13 mouse cellular contexts compared by ENCODE assay signal in genomic region chr11:99035350-99035749, GRCm38 (mm10). TPM values are rescaled to one million over a fixed set of nuclear protein-coding genes. Genes with fewer than 3 reads are reported as not detected.
DNase-seq lines count a peak whose midpoint lies in the region; ATAC-seq and TF ChIP-seq lines count a peak whose summit lies in the region.
"Had no signal": no experiment of that assay in that cellular context is flagged by ENCODE, and none has a peak within 500 bp of the region (broad histone marks: within the 10 kb centered on the region; RNA-seq: fewer than 3 reads in every experiment).

No protein-coding gene starts in this region.

- TF ChIP-seq RAD21 in CH12.LX (IDR thresholded peaks at IDR 0.05; ENCODE audit: low read depth, low read length): peak; percentile 56

- no peak overlapping the region for H3K9ac ChIP-seq in hindbrain, postnatal 0 days (replicated peaks; ENCODE audit: low read length)
- H3K9ac ChIP-seq in hindbrain, embryonic 11.5 days (ENCODE audit: low read depth, low read length): no peak overlapping the region
- H3K9ac ChIP-seq in CH12.LX (ENCODE audit: insufficient read depth, low read depth): no peak overlapping the region
- H3K9ac ChIP-seq: liver, embryonic 15.5 days had no signal

- no peak overlapping the region for H3K27ac ChIP-seq in hindbrain, postnatal 0 days
- no peak overlapping the region for H3K27ac ChIP-seq in hindbrain, embryonic 11.5 days (ENCODE audit: low read depth, low read length)
- no peak overlapping the region for H3K27ac ChIP-seq in CH12.LX (ENCODE audit: insufficient read depth, low read depth)
- H3K27ac ChIP-seq: liver, embryonic 15.5 days had no signal

- H3K79me2 ChIP-seq in CH12.LX (replicated peaks; ENCODE audit: control insufficient read depth, extremely low read depth, insufficient read depth, poor library complexity, severe bottlenecking): no peaks in the 10 kb centered on the region

- H3K36me3 ChIP-seq in hindbrain, postnatal 0 days (ENCODE audit: insufficient read depth, low read length): no peaks in the 10 kb centered on the region
- no peaks in the 10 kb centered on the region for H3K36me3 ChIP-seq in hindbrain, embryonic 11.5 days (ENCODE audit: control insufficient read depth, insufficient read depth, low read length)
- H3K36me3 ChIP-seq in CH12.LX (replicated peaks in 1 of 2; ENCODE audit: control insufficient read depth in 1 of 2, insufficient read depth in 1 of 2, low read length in 1 of 2): no peaks in the 10 kb centered on the region
- H3K36me3 ChIP-seq: liver, embryonic 15.5 days had no signal

- no peaks in the 10 kb centered on the region for H3K9me3 ChIP-seq in hindbrain, postnatal 0 days (ENCODE audit: low read length)
- no peaks in the 10 kb centered on the region for H3K9me3 ChIP-seq in hindbrain, embryonic 11.5 days (ENCODE audit: control insufficient read depth, low read length)
- H3K9me3 ChIP-seq in CH12.LX (replicated peaks; ENCODE audit: low read length): no peaks in the 10 kb centered on the region
- H3K9me3 ChIP-seq: liver, embryonic 15.5 days had no signal

- WGBS in hindbrain, postnatal 0 days: 84% methylated on average over 4 of the region's 4 CpGs
- 78% methylated on average over 4 of the region's 4 CpGs for WGBS in hindbrain, embryonic 11.5 days

- dilution Hi-C loops in CH12.LX (cut with MboI; ENCODE audit: extremely low pct_ligation_motif_present, extremely low pct_unique_long_range_greater_than_20kb, low sequenced_read_pairs): no loop called here

- peak; percentile 37 for DNase-seq in CD4-positive, CD25-positive, alpha-beta regulatory T cell, adult 2 months (ENCODE audit: low read depth, low spot score)
- DNase-seq in hindbrain, postnatal 0 days (ENCODE audit: low spot score): peak; percentile 31
- no peak for DNase-seq in hindbrain, embryonic 11.5 days (ENCODE audit: low spot score)
- no peak for DNase-seq in CH12.LX (ENCODE audit: extremely low read depth)
- no peak for DNase-seq in layer of hippocampus, adult 11-12 months (ENCODE audit: low spot score)
- DNase-seq: cerebellum, postnatal 14 days; heart, postnatal 14 days; kidney, adult 8-10 months had no signal

- H3K4me2 ChIP-seq in hindbrain, postnatal 0 days (ENCODE audit: low read depth, low read length): no peak overlapping the region
- no peak overlapping the region for H3K4me2 ChIP-seq in hindbrain, embryonic 11.5 days (replicated peaks; ENCODE audit: low read depth, low read length)
- H3K4me2 ChIP-seq in CH12.LX (ENCODE audit: insufficient read depth, low read depth, poor library complexity, severe bottlenecking): no peak overlapping the region
- H3K4me2 ChIP-seq: liver, embryonic 15.5 days had no signal

- H3K4me3 ChIP-seq in hindbrain, postnatal 0 days (ENCODE audit: low read length): no peak overlapping the region
- no peak overlapping the region for H3K4me3 ChIP-seq in hindbrain, embryonic 11.5 days (ENCODE audit: low read depth, low read length)
- no peak overlapping the region for H3K4me3 ChIP-seq in CH12.LX (replicated peaks in 1 of 3; ENCODE audit: low read depth in 2 of 3, low read length in 2 of 3, poor library complexity in 1 of 3)
- H3K4me3 ChIP-seq: liver, embryonic 15.5 days had no signal

- no peak for ATAC-seq in CD4-positive, CD25-positive, alpha-beta regulatory T cell, adult 4 months
- no peak for ATAC-seq in hindbrain, postnatal 0 days
- ATAC-seq in hindbrain, embryonic 11.5 days (ENCODE audit: low FRiP score): no peak
- peak; percentile 45; the same call in 1 of the 2 replicates for ATAC-seq in common myeloid progenitor, adult 5-6 weeks (replicated peaks; ENCODE audit: low read depth, poor library complexity, severe bottlenecking)
- no peak for ATAC-seq in monocyte, adult 5-6 weeks (replicated peaks; ENCODE audit: insufficient number of reproducible peaks, low FRiP score, low TSS enrichment, poor library complexity, severe bottlenecking)
- ATAC-seq: forebrain, embryonic 16.5 days had no signal

- TF ChIP-seq CTCF in hindbrain, postnatal 0 days (IDR thresholded peaks at IDR 0.05; ENCODE audit: low read depth): peak; percentile 49
- peak; percentile 30 to 76; a peak in 3 of 4 replicates for TF ChIP-seq CTCF in CH12.LX (conservative IDR thresholded peaks at IDR 0.05 in 1 of 2, IDR thresholded peaks at IDR 0.05 in 1 of 2; ENCODE audit: low read depth in 2 of 2, low read length in 2 of 2)

- peaks cover 2% of the 10 kb centered on the region; the same call in 1 of the 2 replicates for H3K4me1 ChIP-seq in hindbrain, postnatal 0 days (ENCODE audit: insufficient read depth, low read length)
- H3K4me1 ChIP-seq in hindbrain, embryonic 11.5 days (replicated peaks; ENCODE audit: control insufficient read depth, insufficient read depth, low read length): no peaks in the 10 kb centered on the region
- H3K4me1 ChIP-seq in CH12.LX (ENCODE audit: control insufficient read depth in 1 of 2, insufficient read depth in 2 of 2): peaks cover 3 to 6% of the 10 kb centered on the region in 2 experiments; a peak in 3 of 4 replicates

- no peaks in the 10 kb centered on the region for H3K27me3 ChIP-seq in hindbrain, postnatal 0 days (ENCODE audit: insufficient read depth, low read length)
- no peaks in the 10 kb centered on the region for H3K27me3 ChIP-seq in hindbrain, embryonic 11.5 days (ENCODE audit: control insufficient read depth, insufficient read depth, low read length)
- peaks cover 13% of the 10 kb centered on the region for H3K27me3 ChIP-seq in CH12.LX (replicated peaks)

- no peak for TF ChIP-seq POLR2A in CH12.LX (IDR thresholded peaks at IDR 0.05; ENCODE audit: low read depth, low read length)

- TF ChIP-seq EP300 in CH12.LX (IDR thresholded peaks at IDR 0.05; ENCODE audit: low read length): no peak

- in situ Hi-C loops in CH12.LX (cut with MboI; ENCODE audit: low pct_ligation_motif_present, low pct_unique_long_range_greater_than_20kb, low sequenced_read_pairs): loop anchor here (5.0 kb wide), 1 partner anchor 262 kb away; no protein-coding TSS in a partner anchor

TF ChIP-seq in CH12.LX, 34 proteins besides CTCF, POLR2A, EP300 and RAD21:
- TF ChIP-seq SMC3 (IDR thresholded peaks at IDR 0.05; ENCODE audit: low read depth, low read length): peak; percentile 63
- no peak for TF ChIP-seq JUND (conservative IDR thresholded peaks at IDR 0.05; ENCODE audit: low read depth, low read length)

RNA-seq across cellular contexts. Expression of gene Igfbp4, which starts 5.7 kb away (rescaled TPM):
- 10 to 100 TPM; 12.6 to 20.7 TPM for polyA plus RNA-seq in CD4-positive, CD25-positive, alpha-beta regulatory T cell, adult 4 months (2017; shearing (Covaris generic))
- total RNA-seq in hindbrain, postnatal 0 days (2014; rRNA removed): 81.3 and 82.2 TPM in 2 replicates
- polyA plus RNA-seq in hindbrain, postnatal 0 days (2015; fragmentation: Nextera tagmentation; extraction: Ambion mirVana): 96.3 and 103 TPM in 2 replicates
- 288 and 295 TPM in 2 replicates for polyA plus RNA-seq in hindbrain, embryonic 11.5 days (2014; fragmentation: Nextera tagmentation; extraction: Ambion mirVana)
- total RNA-seq in CH12.LX (2012; rRNA removed): 0.04 and 0.21 TPM in 2 replicates
- total RNA-seq in CH12.LX (2014; rRNA removed): not detected in 2 replicates
- polyA plus RNA-seq in CH12.LX (2012; ENCODE audit: insufficient read length, low read depth): 0.16 and 0.20 TPM in 2 replicates
- total RNA-seq in common myeloid progenitor, adult 5-6 weeks (2017): 177 and 183 TPM in 2 replicates
- total RNA-seq in monocyte, adult 5-6 weeks (2017): 0.43 to 5.5 TPM (median 1.2 TPM) in 3 replicates

RNA-seq across cellular contexts. Expression of gene Top2a, which starts 11.4 kb away (rescaled TPM):
- polyA plus RNA-seq in CD4-positive, CD25-positive, alpha-beta regulatory T cell, adult 4 months (2017; shearing (Covaris generic)): 10 to 100 TPM; 39.6 to 58.8 TPM
- 43.8 and 44.4 TPM in 2 replicates for total RNA-seq in hindbrain, postnatal 0 days (2014; rRNA removed)
- 34.2 and 39.1 TPM in 2 replicates for polyA plus RNA-seq in hindbrain, postnatal 0 days (2015; fragmentation: Nextera tagmentation; extraction: Ambion mirVana)
- polyA plus RNA-seq in hindbrain, embryonic 11.5 days (2014; fragmentation: Nextera tagmentation; extraction: Ambion mirVana): 332 and 333 TPM in 2 replicates
- total RNA-seq in CH12.LX (2012; rRNA removed) (400 and 420 TPM in 2 replicates), CH12.LX (2014; rRNA removed) (385 and 423 TPM in 2 replicates)
- polyA plus RNA-seq in CH12.LX (2012; ENCODE audit: insufficient read length, low read depth): 422 and 444 TPM in 2 replicates
- 622 and 650 TPM in 2 replicates for total RNA-seq in common myeloid progenitor, adult 5-6 weeks (2017)
- total RNA-seq in monocyte, adult 5-6 weeks (2017): 14.1 to 26.1 TPM (median 15.5 TPM) in 3 replicates

RNA-seq across cellular contexts. Expression of gene Gjd3, which starts 52.5 kb away (rescaled TPM):
- not detected for polyA plus RNA-seq in CD4-positive, CD25-positive, alpha-beta regulatory T cell, adult 4 months (2017; shearing (Covaris generic))
- total RNA-seq in hindbrain, postnatal 0 days (2014; rRNA removed): 0.75 and 5.0 TPM in 2 replicates
- 4.8 and 5.9 TPM in 2 replicates for polyA plus RNA-seq in hindbrain, postnatal 0 days (2015; fragmentation: Nextera tagmentation; extraction: Ambion mirVana)
- 0.28 and 0.74 TPM in 2 replicates for polyA plus RNA-seq in hindbrain, embryonic 11.5 days (2014; fragmentation: Nextera tagmentation; extraction: Ambion mirVana)
- total RNA-seq in CH12.LX (2012; rRNA removed) (0.47 and 0.50 TPM in 2 replicates), CH12.LX (2014; rRNA removed) (not detected in 2 replicates)
- not detected in 2 replicates for polyA plus RNA-seq in CH12.LX (2012; ENCODE audit: insufficient read length, low read depth)
- not detected in 2 replicates for total RNA-seq in common myeloid progenitor, adult 5-6 weeks (2017)
- total RNA-seq in monocyte, adult 5-6 weeks (2017): not detected in 3 replicates
- polyA plus RNA-seq: liver, embryonic 15.5 days had no signal

RNA-seq across cellular contexts. Expression of gene Tns4, which starts 53.8 kb away (rescaled TPM):
- under 1 TPM in 1 of 2 experiments, not detected in 1; 0.35 TPM for polyA plus RNA-seq in CD4-positive, CD25-positive, alpha-beta regulatory T cell, adult 4 months (2017; shearing (Covaris generic))
- 1.3 TPM in 1 of 2 replicates, not detected in the other for total RNA-seq in hindbrain, postnatal 0 days (2014; rRNA removed)
- 0.08 TPM in 1 of 2 replicates, not detected in the other for polyA plus RNA-seq in hindbrain, postnatal 0 days (2015; fragmentation: Nextera tagmentation; extraction: Ambion mirVana)
- 0.50 and 1.1 TPM in 2 replicates for polyA plus RNA-seq in hindbrain, embryonic 11.5 days (2014; fragmentation: Nextera tagmentation; extraction: Ambion mirVana)
- total RNA-seq in CH12.LX (2012; rRNA removed): 0.04 and 0.13 TPM in 2 replicates
- not detected in 2 replicates for total RNA-seq in CH12.LX (2014; rRNA removed)
- polyA plus RNA-seq in CH12.LX (2012; ENCODE audit: insufficient read length, low read depth): 0.11 TPM in 1 of 2 replicates, not detected in the other
- total RNA-seq in common myeloid progenitor, adult 5-6 weeks (2017): 0.68 and 1.0 TPM in 2 replicates
- 4.1 to 6.4 TPM (median 4.2 TPM) in 3 replicates for total RNA-seq in monocyte, adult 5-6 weeks (2017)
- polyA plus RNA-seq: forebrain, embryonic 16.5 days had no signal

Comparison
In these comparisons a context has a peak if more than half of its experiments do, and no peak if none do; other contexts are left out.
1. DNase-seq: peak in CD4-positive, CD25-positive, alpha-beta regulatory T cell, adult 2 months (single experiment) and hindbrain, postnatal 0 days (single experiment); none in hindbrain, embryonic 11.5 days (single experiment), CH12.LX (single experiment) and layer of hippocampus, adult 11-12 months (single experiment).
2. RNA of gene Igfbp4, which starts 5.7 kb away (total RNA-seq): 177 to 183 TPM in common myeloid progenitor, adult 5-6 weeks and 81.3 to 82.2 TPM in hindbrain, postnatal 0 days; 0.43 to 5.5 TPM in monocyte, adult 5-6 weeks and 0.04 to 0.21 TPM in CH12.LX; every median in the first group is over 10 times any median in the second.